Mouse (Mus musculus) lung, embryonic 15.5 days (tissue): Measurements from ENCODE around the gene Osbpl3. TPM values are rescaled to one million over a fixed set of nuclear protein-coding genes. Genes with fewer than 3 reads are reported as not detected.
A peak's percentile ranks its signal among the peaks of the same experiment; 100 is the strongest.

ENCODE experiments used
- ATAC-seq: fragments of 200-750 bp; cut with Nextera tagmentation; 2 replicates; pipeline ENCODE4 v1.8.0; 2017; ENCODE audit warnings: moderate number of reproducible peaks, borderline replicate concordance; ENCODE audit not compliant: low FRiP score, low TSS enrichment; ENCODE audit errors: extremely low read depth
- H3K27ac ChIP-seq: fragments of 300-500 bp; sonication (generic); 2 replicates; pipeline ENCODE4 v1.5.1; 2015; ENCODE audit warnings: moderate library complexity, mild to moderate bottlenecking, inconsistent platforms
- H3K27me3 ChIP-seq: fragments of 300-500 bp; sonication (generic); 2 replicates; pipeline ENCODE4 v1.6.1; 2015; ENCODE audit warnings: inconsistent platforms
- H3K36me3 ChIP-seq: fragments of 300-500 bp; sonication (generic); 2 replicates; pipeline ENCODE4 v1.6.1; 2015; ENCODE audit warnings: inconsistent platforms
- H3K4me1 ChIP-seq: fragments of 300-500 bp; sonication (generic); 2 replicates; pipeline ENCODE4 v1.6.1; 2015; ENCODE audit warnings: inconsistent platforms
- H3K4me2 ChIP-seq: fragments of 300-500 bp; sonication (generic); 2 replicates; pipeline ENCODE4 v1.6.1; 2015; ENCODE audit warnings: inconsistent platforms, mild to moderate bottlenecking, moderate library complexity
- H3K4me3 ChIP-seq: fragments of 300-500 bp; sonication (generic); 2 replicates; pipeline ENCODE4 v1.5.1; 2015; ENCODE audit warnings: mild to moderate bottlenecking, inconsistent platforms
- H3K9ac ChIP-seq: fragments of 300-500 bp; sonication (generic); 2 replicates; pipeline ENCODE4 v1.6.1; 2015; ENCODE audit warnings: inconsistent platforms
- H3K9me3 ChIP-seq: fragments of 300-500 bp; sonication (generic); 2 replicates; pipeline ENCODE4 v1.6.1; 2016; ENCODE audit warnings: inconsistent platforms
- WGBS: fragments of 180-500 bp; shearing (Covaris S2); methylation state at CpG from one replicate; pipeline ENCODE4 v1.1.7; 2015; 5-methylcytosine and 5-hydroxymethylcytosine counted together
- polyA plus RNA-seq: library from polyadenylated mRNA; unstranded; fragments of >200 nt; fragmentation: Nextera tagmentation; extraction: Ambion mirVana; gene quantifications from 2 replicates; pipeline ENCODE4 v1.2.1, GENCODE M21; 2015

Gene Osbpl3
- polyA plus RNA-seq, 1 experiment from 2014 or later, result 5.0 TPM

DNA sequence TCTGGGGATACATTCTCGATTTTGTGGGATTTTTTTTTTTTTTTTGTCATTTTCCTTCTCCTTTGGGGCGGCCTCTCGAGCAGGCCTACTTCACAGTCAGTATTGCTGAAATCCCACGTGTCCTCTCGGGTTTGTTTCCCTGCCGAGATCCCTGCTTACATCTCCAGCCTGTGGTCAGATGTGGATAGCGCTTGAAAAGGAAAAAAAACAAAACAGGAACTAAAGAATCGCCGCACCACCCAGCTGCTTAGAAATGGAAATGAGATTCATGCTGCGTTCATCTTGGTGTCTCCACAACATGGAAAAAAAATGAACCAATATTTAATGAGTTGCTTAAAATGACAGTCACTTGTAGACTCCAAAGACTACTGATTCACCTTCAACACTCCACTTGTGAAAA is 160.9 kb downstream of the Osbpl3 start:
- Histone ChIP-seq H3K36me3 (no peaks in the 10 kb centered on the region), H3K9me3 (no peaks in the 10 kb centered on the region)
- 78% methylated on average over 10 of the region's 10 CpGs for WGBS

GRCm38 (mm10) chr6:50294128-50294527 is 161.9 kb downstream of the Osbpl3 start:
- H3K9ac ChIP-seq, result no peak overlapping the region
- H3K4me3 ChIP-seq, result no peak overlapping the region
- H3K4me2 ChIP-seq, result no peak overlapping the region
- 17% methylated on average over 1 of the region's 1 CpGs for WGBS
- no peaks in the 10 kb centered on the region for H3K4me1 ChIP-seq
- no peaks in the 10 kb centered on the region for H3K36me3 ChIP-seq
- no peak overlapping the region for H3K27ac ChIP-seq
- no peak for ATAC-seq
- no peaks in the 10 kb centered on the region for H3K9me3 ChIP-seq
- no peaks in the 10 kb centered on the region for H3K27me3 ChIP-seq

More for the DNA sequence above, 160.9 kb downstream of the Osbpl3 start:
- no peak overlapping the region for H3K27ac ChIP-seq
- H3K9ac ChIP-seq, result no peak overlapping the region
- H3K4me3 ChIP-seq, result no peak overlapping the region
- no peak for ATAC-seq
- H3K4me2 ChIP-seq, result no peak overlapping the region
- H3K27me3 ChIP-seq, result no peaks in the 10 kb centered on the region
- no peaks in the 10 kb centered on the region for H3K4me1 ChIP-seq

- Histone ChIP-seq H3K9ac (no peak overlapping the region), H3K4me2 (no peak overlapping the region), H3K36me3 (no peaks in the 10 kb centered on the region), H3K4me1 (no peaks in the 10 kb centered on the region), H3K4me3 (no peak overlapping the region), H3K9me3 (no peaks in the 10 kb centered on the region), H3K27ac (no peak overlapping the region), H3K27me3 (no peaks in the 10 kb centered on the region)
- 63% methylated on average over 4 of the region's 4 CpGs for WGBS
- no peak for ATAC-seq
Measured at GRCm38 (mm10) chr6:50291650-50292049, 164.4 kb downstream of the Osbpl3 start.

- no peak overlapping the region for H3K4me3 ChIP-seq
- no peak overlapping the region for H3K9ac ChIP-seq
- H3K36me3 ChIP-seq, result no peaks in the 10 kb centered on the region
- WGBS, result 78% methylated on average over 3 of the region's 3 CpGs
- H3K4me2 ChIP-seq, result no peak overlapping the region
- no peak for ATAC-seq
- H3K27me3 ChIP-seq, result no peaks in the 10 kb centered on the region
- H3K27ac ChIP-seq, result no peak overlapping the region
- no peaks in the 10 kb centered on the region for H3K4me1 ChIP-seq
- no peaks in the 10 kb centered on the region for H3K9me3 ChIP-seq
Measured at GRCm38 (mm10) chr6:50286881-50287280, 169.1 kb downstream of the Osbpl3 start.

GRCm38 (mm10) chr6:50279642-50280041 is 176.4 kb downstream of the Osbpl3 start:
- whole genome bisulfite sequencing, result 83% methylated on average over 7 of the region's 7 CpGs
- Histone ChIP-seq H3K27ac (no peak overlapping the region), H3K27me3 (no peaks in the 10 kb centered on the region), H3K9ac (no peak overlapping the region), H3K9me3 (no peaks in the 10 kb centered on the region), H3K4me3 (no peak overlapping the region), H3K4me2 (no peak overlapping the region), H3K36me3 (no peaks in the 10 kb centered on the region), H3K4me1 (no peaks in the 10 kb centered on the region)
- ATAC-seq, result no peak

DNA sequence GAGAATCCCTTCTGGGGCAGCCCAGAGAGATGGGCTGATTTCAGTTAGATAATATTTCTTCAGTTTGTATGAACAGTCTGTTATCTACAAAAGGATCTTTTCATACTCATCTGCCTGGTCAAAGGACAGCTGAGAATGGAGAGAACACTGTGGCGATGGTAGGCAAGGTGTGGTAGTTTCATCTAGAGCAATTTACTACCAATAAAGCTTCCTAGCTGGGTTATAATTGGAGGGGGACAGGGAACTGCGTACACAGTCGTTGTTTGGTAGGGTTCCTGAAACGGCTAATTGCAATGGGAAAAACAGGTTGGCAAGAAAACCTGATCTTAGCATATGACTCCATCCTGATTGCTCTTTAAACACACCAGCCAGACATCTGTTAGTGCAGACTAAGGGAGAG is 182.1 kb downstream of the Osbpl3 start:
- H3K4me1 ChIP-seq, result no peaks in the 10 kb centered on the region
- H3K36me3 ChIP-seq, result no peaks in the 10 kb centered on the region
- H3K4me2 ChIP-seq, result no peak overlapping the region
- WGBS, result 79% methylated on average over 4 of the region's 4 CpGs
- H3K27ac ChIP-seq, result no peak overlapping the region
- no peak for ATAC-seq
- no peak overlapping the region for H3K9ac ChIP-seq
- no peaks in the 10 kb centered on the region for H3K9me3 ChIP-seq
- no peak overlapping the region for H3K4me3 ChIP-seq
- H3K27me3 ChIP-seq, result no peaks in the 10 kb centered on the region

DNA sequence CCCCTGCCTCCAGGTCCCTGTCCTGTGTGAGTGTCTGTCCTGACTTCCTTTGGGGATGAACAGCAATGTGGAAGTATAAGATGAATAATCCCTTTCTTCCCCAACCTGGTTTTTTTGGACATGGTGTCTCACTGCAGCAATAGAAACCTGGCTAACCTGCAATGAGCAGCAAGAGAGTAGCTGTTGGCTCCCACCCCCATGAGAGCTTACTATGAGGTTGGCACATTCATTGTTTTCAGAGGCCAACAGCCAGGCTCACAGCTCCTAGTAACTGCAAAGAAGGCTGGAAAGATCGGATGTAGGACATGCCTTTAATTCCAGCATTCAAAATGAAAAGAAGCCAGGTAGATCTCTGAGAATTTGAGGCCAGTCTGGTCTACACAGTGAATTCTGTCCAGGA is 182.6 kb downstream of the Osbpl3 start:
- no peak for ATAC-seq
- Histone ChIP-seq H3K27ac (no peak overlapping the region), H3K4me2 (no peak overlapping the region), H3K4me1 (no peaks in the 10 kb centered on the region), H3K27me3 (no peaks in the 10 kb centered on the region), H3K9ac (no peak overlapping the region), H3K9me3 (no peaks in the 10 kb centered on the region), H3K4me3 (no peak overlapping the region), H3K36me3 (no peaks in the 10 kb centered on the region)
- 68% methylated on average over 1 of the region's 1 CpGs for WGBS

DNA sequence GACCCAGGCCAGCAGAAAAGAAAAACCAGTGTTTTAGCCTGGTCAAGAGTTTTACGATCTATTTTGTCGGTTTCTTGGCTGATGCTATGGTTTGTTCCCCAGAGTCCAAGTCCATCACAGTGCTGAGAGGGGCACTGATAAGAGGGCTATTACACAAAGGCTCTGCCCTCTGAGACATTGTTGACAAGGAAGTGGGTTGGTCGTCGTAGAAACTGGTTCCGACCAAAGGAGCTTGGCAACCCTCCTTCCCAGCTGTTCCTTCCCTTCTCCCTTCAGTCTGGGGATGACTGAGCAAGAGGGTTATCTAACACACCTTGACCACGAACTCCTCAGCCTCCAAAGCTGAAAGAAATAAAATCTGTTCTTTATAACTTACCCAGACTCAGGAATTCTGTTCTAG is 192.3 kb downstream of the Osbpl3 start, which contains the start of gene Gsdme:
TSS of gene Gsdme (minus strand) at position 193 of the 400 bp plus-strand sequence.
- H3K4me1 ChIP-seq, result 0 out of 2 replicates have a peak, but pooled peaks cover 6% of the 10 kb centered on the region
- no peaks in the 10 kb centered on the region for H3K27me3 ChIP-seq
- no peak within 1 kb of the TSS for H3K4me2 ChIP-seq
- no peaks in the 10 kb centered on the region for H3K9me3 ChIP-seq
- H3K9ac ChIP-seq, result no peak within 1 kb of the TSS
- H3K36me3 ChIP-seq, result no peaks in the 10 kb centered on the region
- WGBS, result 56% methylated on average over 6 of the region's 6 CpGs
- no peak within 1 kb of the TSS for H3K27ac ChIP-seq
- H3K4me3 ChIP-seq, result no peak within 1 kb of the TSS
- ATAC-seq, result no peak

DNA sequence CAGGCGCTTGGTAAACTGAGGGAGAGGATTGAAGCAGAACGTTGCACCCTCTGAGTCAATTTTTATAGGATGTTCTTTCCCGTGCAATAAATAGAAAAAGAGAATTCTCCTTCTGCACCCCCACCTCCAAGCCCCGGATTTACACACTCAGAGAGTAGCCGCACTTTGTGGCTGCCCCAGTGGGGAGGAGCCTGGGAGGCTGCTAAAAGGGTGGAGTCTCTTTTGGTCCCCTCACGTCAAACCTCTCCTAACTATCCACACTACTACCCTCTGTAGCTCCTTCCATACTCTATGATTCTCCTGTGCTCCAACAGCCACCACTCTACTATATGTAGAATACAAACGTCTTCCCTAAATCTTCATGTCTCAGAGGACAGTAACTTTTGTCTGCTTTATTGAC is 193.7 kb downstream of the Osbpl3 start:
- H3K4me2 ChIP-seq, result peak overlapping the region; percentile 86
- ATAC-seq, result 0 out of 2 replicates have a peak, but pooled peaks have one; percentile 28
- no peak overlapping the region for H3K27ac ChIP-seq
- no peaks in the 10 kb centered on the region for H3K36me3 ChIP-seq
- H3K4me1 ChIP-seq, result 0 out of 2 replicates have a peak, but pooled peaks cover 6% of the 10 kb centered on the region
- H3K27me3 ChIP-seq, result no peaks in the 10 kb centered on the region
- H3K9me3 ChIP-seq, result no peaks in the 10 kb centered on the region
- WGBS, result 30% methylated on average over 7 of the region's 7 CpGs
- H3K9ac ChIP-seq, result no peak overlapping the region
- H3K4me3 ChIP-seq, result no peak overlapping the region

DNA sequence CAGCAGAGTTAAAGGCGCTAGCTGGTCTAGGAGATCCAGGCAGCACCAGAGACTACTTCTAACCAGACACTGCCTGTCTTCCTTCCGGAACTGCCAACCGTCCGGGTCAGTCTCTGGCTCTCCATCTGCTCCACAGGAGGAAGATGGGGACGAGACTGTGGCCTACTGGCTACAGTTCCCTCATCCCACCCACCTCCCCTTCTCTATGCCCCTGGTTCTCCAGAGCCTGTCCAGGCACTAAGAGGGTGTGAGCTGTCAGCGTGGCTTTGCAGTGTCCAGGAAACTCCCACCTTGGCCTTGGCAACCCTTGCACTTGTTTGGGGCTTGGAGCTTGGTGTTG is 194.1 kb downstream of the Osbpl3 start:
- Histone ChIP-seq H3K4me3 (peak overlapping the region; percentile 50), H3K27ac (no peak overlapping the region), H3K36me3 (no peaks in the 10 kb centered on the region), H3K4me1 (0 out of 2 replicates have a peak, but pooled peaks cover 6% of the 10 kb centered on the region), H3K9me3 (no peaks in the 10 kb centered on the region), H3K9ac (peak overlapping the region; percentile 54), H3K27me3 (no peaks in the 10 kb centered on the region), H3K4me2 (peak overlapping the region; percentile 86)
- under 1% methylated on average over 6 of the region's 6 CpGs for WGBS
- no peak for ATAC-seq

- H3K9ac ChIP-seq, result peak overlapping the region; percentile 54
- peak; percentile 88 for ATAC-seq
- H3K4me1 ChIP-seq, result 0 out of 2 replicates have a peak, but pooled peaks cover 6% of the 10 kb centered on the region
- H3K36me3 ChIP-seq, result no peaks in the 10 kb centered on the region
- H3K4me3 ChIP-seq, result peak overlapping the region; percentile 50
- no peak overlapping the region for H3K27ac ChIP-seq
- WGBS, result 3% methylated on average over 23 of the region's 35 CpGs
- no peaks in the 10 kb centered on the region for H3K9me3 ChIP-seq
- H3K4me2 ChIP-seq, result peak overlapping the region; percentile 86
- H3K27me3 ChIP-seq, result no peaks in the 10 kb centered on the region
Measured at GRCm38 (mm10) chr6:50261201-50261921, 194.6 kb downstream of the Osbpl3 start.

GRCm38 (mm10) chr6:50255356-50255755 is 200.6 kb downstream of the Osbpl3 start:
- H3K4me2 ChIP-seq, result no peak overlapping the region
- ATAC-seq, result no peak

More at GRCm38 (mm10) chr6:50255356-50255755, 200.6 kb downstream of the Osbpl3 start:
- Histone ChIP-seq H3K9ac (no peak overlapping the region), H3K4me3 (no peak overlapping the region), H3K27me3 (no peaks in the 10 kb centered on the region), H3K4me1 (peaks cover 15% of the 10 kb centered on the region), H3K36me3 (no peaks in the 10 kb centered on the region), H3K27ac (no peak overlapping the region), H3K9me3 (no peaks in the 10 kb centered on the region)
- WGBS, result 38% methylated on average over 5 of the region's 5 CpGs
